Mouse (Mus musculus) forebrain, embryonic 10.5 days (tissue): ENCODE measurements around the gene Kctd7. TPM values are rescaled to one million over a fixed set of nuclear protein-coding genes. Genes with fewer than 3 reads are reported as not detected.

Source experiments
- DNase-seq: peaks from one replicate; pipeline ENCODE4 v3.0.0-alpha.2; 2017; ENCODE audit warnings: low spot score; ENCODE audit errors: extremely low spot score
- H3K27ac ChIP-seq: fragments of 300-500 bp; sonication (generic); 2 replicates; pipeline ENCODE4 v1.5.1; 2016; ENCODE audit warnings: mild to moderate bottlenecking
- H3K27me3 ChIP-seq: fragments of 300-500 bp; sonication (generic); 2 replicates; pipeline ENCODE4 v1.6.1; 2016; ENCODE audit warnings: mild to moderate bottlenecking; ENCODE audit not compliant: poor library complexity, severe bottlenecking
- H3K36me3 ChIP-seq: fragments of 300-500 bp; sonication (generic); replicated peaks from 2 replicates; pipeline ENCODE4 v1.6.1; 2016; ENCODE audit warnings: mild to moderate bottlenecking, moderate library complexity
- H3K4me1 ChIP-seq: fragments of 300-500 bp; sonication (generic); 2 replicates; pipeline ENCODE4 v1.6.1; 2016
- H3K4me3 ChIP-seq: fragments of 300-500 bp; sonication (generic); 2 replicates; pipeline ENCODE4 v1.5.1; 2016; ENCODE audit warnings: mild to moderate bottlenecking, moderate library complexity
- H3K9me3 ChIP-seq: fragments of 300-500 bp; sonication (generic); 2 replicates; pipeline ENCODE4 v1.6.1; 2016; ENCODE audit warnings: mild to moderate bottlenecking, moderate library complexity
- WGBS: fragments of 180-500 bp; shearing (Covaris S2); methylation state at CpG from one replicate; pipeline ENCODE4 v1.1.7; 2016; 5-methylcytosine and 5-hydroxymethylcytosine counted together
- polyA plus RNA-seq: library from polyadenylated mRNA; unstranded; fragments of >200 nt; fragmentation: Nextera tagmentation; extraction: Ambion mirVana; gene quantifications from 2 replicates; pipeline ENCODE4 v1.2.1, GENCODE M21; 2016

Gene Kctd7
- polyA plus RNA-seq, 1 experiment from 2014 or later, result 3.9 TPM

- DNase-seq, result no peak
- Histone ChIP-seq H3K36me3 (peaks cover 20% of the 10 kb centered on the region), H3K9me3 (no peaks in the 10 kb centered on the region), H3K4me1 (no peaks in the 10 kb centered on the region), H3K4me3 (no peak overlapping the region), H3K27me3 (peaks cover 7% of the 10 kb centered on the region; the same call in 1 of the 2 replicates), H3K27ac (no peak overlapping the region)
- 87% methylated on average over 2 of the region's 2 CpGs for WGBS
Observed at GRCm38 (mm10) chr5:130154286-130154685, 9.6 kb downstream of the Kctd7 start.

- Histone ChIP-seq H3K4me3 (no peak overlapping the region), H3K27me3 (no peaks in the 10 kb centered on the region), H3K27ac (no peak overlapping the region), H3K9me3 (no peaks in the 10 kb centered on the region), H3K36me3 (no peaks in the 10 kb centered on the region), H3K4me1 (no peaks in the 10 kb centered on the region)
- no peak for DNase-seq
- 78% methylated on average over 4 of the region's 4 CpGs for WGBS
Observed at GRCm38 (mm10) chr5:130158545-130158944, 13.9 kb downstream of the Kctd7 start.

GRCm38 (mm10) chr5:130159761-130160201, 15.1 kb downstream of the Kctd7 start:
- DNase-seq, result no peak
- 66% methylated on average over 7 of the region's 7 CpGs for WGBS

GRCm38 (mm10) chr5:130163670-130164069, 19.0 kb downstream of the Kctd7 start:
- H3K4me1 ChIP-seq, result no peaks in the 10 kb centered on the region
- no peaks in the 10 kb centered on the region for H3K9me3 ChIP-seq
- peak; percentile 67 for DNase-seq
- H3K36me3 ChIP-seq, result no peaks in the 10 kb centered on the region
- H3K4me3 ChIP-seq, result no peak overlapping the region
- WGBS, result 3% methylated on average over 7 of the region's 7 CpGs
- H3K27me3 ChIP-seq, result no peaks in the 10 kb centered on the region
- no peak overlapping the region for H3K27ac ChIP-seq

More at GRCm38 (mm10) chr5:130159761-130160201, 15.1 kb downstream of the Kctd7 start:
- Histone ChIP-seq H3K4me1 (no peaks in the 10 kb centered on the region), H3K27me3 (no peaks in the 10 kb centered on the region), H3K4me3 (no peak overlapping the region), H3K36me3 (no peaks in the 10 kb centered on the region), H3K9me3 (no peaks in the 10 kb centered on the region), H3K27ac (no peak overlapping the region)

GRCm38 (mm10) chr5:130165213-130165612, 20.6 kb downstream of the Kctd7 start:
- no peaks in the 10 kb centered on the region for H3K4me1 ChIP-seq
- H3K4me3 ChIP-seq, result no peak overlapping the region
- no peak for DNase-seq
- no peaks in the 10 kb centered on the region for H3K27me3 ChIP-seq
- H3K9me3 ChIP-seq, result no peaks in the 10 kb centered on the region
- H3K27ac ChIP-seq, result no peak overlapping the region
- no peaks in the 10 kb centered on the region for H3K36me3 ChIP-seq
- 88% methylated on average over 4 of the region's 4 CpGs for WGBS

GRCm38 (mm10) chr5:130169109-130169508, 24.4 kb downstream of the Kctd7 start:
- 76% methylated on average over 6 of the region's 6 CpGs for WGBS
- H3K4me1 ChIP-seq, result peaks cover 29% of the 10 kb centered on the region
- no peak overlapping the region for H3K4me3 ChIP-seq
- H3K27ac ChIP-seq, result no peak overlapping the region
- no peak for DNase-seq
- H3K27me3 ChIP-seq, result no peaks in the 10 kb centered on the region
- H3K9me3 ChIP-seq, result no peaks in the 10 kb centered on the region
- no peaks in the 10 kb centered on the region for H3K36me3 ChIP-seq

- WGBS, result 14% methylated on average over 6 of the region's 6 CpGs
- Histone ChIP-seq H3K9me3 (no peaks in the 10 kb centered on the region), H3K4me3 (peak overlapping the region; percentile 94), H3K36me3 (no peaks in the 10 kb centered on the region), H3K27me3 (no peaks in the 10 kb centered on the region), H3K4me1 (peaks cover 29% of the 10 kb centered on the region), H3K27ac (peak overlapping the region; percentile 92)
- DNase-seq, result no peak
Observed at GRCm38 (mm10) chr5:130170666-130171422, 26.2 kb downstream of the Kctd7 start.

- H3K4me1 ChIP-seq, result peaks cover 29% of the 10 kb centered on the region
- no peaks in the 10 kb centered on the region for H3K9me3 ChIP-seq
- WGBS, result 1% methylated on average over 62 of the region's 62 CpGs
- no peaks in the 10 kb centered on the region for H3K27me3 ChIP-seq
- peak within 1 kb of the TSS; percentile 94 for H3K4me3 ChIP-seq
- H3K36me3 ChIP-seq, result no peaks in the 10 kb centered on the region
- peak; percentile 93 for DNase-seq
- H3K27ac ChIP-seq, result peak within 1 kb of the TSS; percentile 92
Observed at GRCm38 (mm10) chr5:130171423-130171954, 26.8 kb downstream of the Kctd7 start, which contains the start of gene Rabgef1. Gene Rabgef1, plus strand, starts transcription at chr5:130171798.

- no peaks in the 10 kb centered on the region for H3K9me3 ChIP-seq
- no peak for DNase-seq
- no peaks in the 10 kb centered on the region for H3K27me3 ChIP-seq
- H3K36me3 ChIP-seq, result no peaks in the 10 kb centered on the region
- H3K27ac ChIP-seq, result peak overlapping the region; percentile 92
- under 1% methylated on average over 40 of the region's 46 CpGs for WGBS
- peak overlapping the region; percentile 94 for H3K4me3 ChIP-seq
- peaks cover 29% of the 10 kb centered on the region for H3K4me1 ChIP-seq
Observed at GRCm38 (mm10) chr5:130171956-130172601, 27.4 kb downstream of the Kctd7 start.

GRCm38 (mm10) chr5:130173012-130173411, 28.4 kb downstream of the Kctd7 start:
- Histone ChIP-seq H3K27ac (no peak overlapping the region), H3K9me3 (no peaks in the 10 kb centered on the region), H3K4me1 (peaks cover 32% of the 10 kb centered on the region), H3K4me3 (peak overlapping the region; percentile 94), H3K27me3 (no peaks in the 10 kb centered on the region), H3K36me3 (no peaks in the 10 kb centered on the region)
- WGBS, result 93% methylated on average over 4 of the region's 4 CpGs
- DNase-seq, result no peak

GRCm38 (mm10) chr5:130177871-130178270, 33.2 kb downstream of the Kctd7 start:
- no peaks in the 10 kb centered on the region for H3K27me3 ChIP-seq
- no peak for DNase-seq
- H3K9me3 ChIP-seq, result no peaks in the 10 kb centered on the region
- H3K4me3 ChIP-seq, result no peak overlapping the region
- H3K4me1 ChIP-seq, result peaks cover 15% of the 10 kb centered on the region
- no peaks in the 10 kb centered on the region for H3K36me3 ChIP-seq
- no peak overlapping the region for H3K27ac ChIP-seq
- WGBS, result 61% methylated on average over 4 of the region's 4 CpGs

- Histone ChIP-seq H3K4me3 (no peak overlapping the region), H3K4me1 (peaks cover 4% of the 10 kb centered on the region; the same call in 1 of the 2 replicates), H3K36me3 (no peaks in the 10 kb centered on the region), H3K27me3 (no peaks in the 10 kb centered on the region), H3K9me3 (no peaks in the 10 kb centered on the region), H3K27ac (no peak overlapping the region)
- no peak for DNase-seq
- WGBS, result 76% methylated on average over 7 of the region's 7 CpGs
Observed at GRCm38 (mm10) chr5:130180362-130180761, 35.7 kb downstream of the Kctd7 start.
